Mouse (Mus musculus): Measurements from ENCODE around the gene Tbc1d5.

Tbc1d5 gene

DNA sequence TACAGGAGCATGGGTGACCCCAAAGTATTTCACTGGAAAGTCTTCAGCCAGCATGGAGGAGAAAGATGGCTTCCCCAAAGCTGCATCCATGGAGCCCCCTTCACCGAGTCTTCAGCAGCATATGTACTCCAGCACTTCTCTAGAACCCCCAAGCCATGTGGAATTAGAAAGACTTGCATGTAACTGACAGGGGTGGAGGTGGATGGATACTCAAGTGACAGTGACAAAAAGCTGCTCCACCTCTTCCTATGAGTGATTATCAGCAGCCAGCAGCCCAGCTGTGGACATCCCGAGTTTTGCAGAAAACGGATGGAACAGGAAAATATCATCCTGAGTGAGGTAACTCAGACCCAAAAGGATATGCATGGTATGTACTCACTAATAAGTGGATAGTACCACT lies 311.9 kb downstream of the Tbc1d5 start:
- no peak for DNase-seq

DNA sequence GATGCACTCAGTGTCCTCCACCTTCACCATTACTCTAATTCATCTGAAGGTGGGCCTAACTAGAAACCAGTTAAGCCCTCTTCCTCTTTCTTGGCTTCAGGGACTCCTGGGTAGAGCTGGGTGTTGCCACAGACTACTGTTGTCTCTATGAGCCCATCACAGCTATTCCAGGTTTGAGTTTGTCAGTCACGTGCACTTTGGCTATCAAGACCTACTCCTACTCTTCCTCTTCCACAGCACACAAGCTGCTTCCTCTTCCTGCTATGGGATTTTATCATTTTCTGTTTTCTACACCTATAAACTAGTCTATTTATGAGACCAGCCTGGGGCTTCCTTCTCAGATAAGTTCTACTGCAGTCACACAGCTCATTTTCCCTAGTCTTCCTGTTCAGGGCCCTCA lies 314.4 kb downstream of the Tbc1d5 start:
- DNase-seq, result no peak

DNA sequence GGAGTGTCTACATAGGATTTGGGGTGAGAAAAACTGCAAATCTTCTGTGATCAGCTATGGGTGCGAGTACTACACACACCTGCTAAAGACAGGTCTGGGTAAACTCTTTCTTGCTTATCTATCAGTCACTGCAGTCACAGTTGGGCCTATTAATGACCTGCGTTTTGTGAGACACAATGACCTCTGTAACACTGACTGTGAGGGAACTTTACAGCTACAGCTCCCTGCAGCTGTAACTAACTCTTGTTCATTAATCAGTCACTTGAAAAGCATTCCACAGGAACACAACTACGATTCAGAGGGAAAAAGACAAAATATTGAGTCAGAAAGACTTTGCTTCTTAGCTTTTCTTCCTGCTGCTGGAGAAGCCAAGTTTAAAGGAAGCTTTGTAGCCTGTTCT lies 325.9 kb downstream of the Tbc1d5 start:
- no peak for DNase-seq

DNA sequence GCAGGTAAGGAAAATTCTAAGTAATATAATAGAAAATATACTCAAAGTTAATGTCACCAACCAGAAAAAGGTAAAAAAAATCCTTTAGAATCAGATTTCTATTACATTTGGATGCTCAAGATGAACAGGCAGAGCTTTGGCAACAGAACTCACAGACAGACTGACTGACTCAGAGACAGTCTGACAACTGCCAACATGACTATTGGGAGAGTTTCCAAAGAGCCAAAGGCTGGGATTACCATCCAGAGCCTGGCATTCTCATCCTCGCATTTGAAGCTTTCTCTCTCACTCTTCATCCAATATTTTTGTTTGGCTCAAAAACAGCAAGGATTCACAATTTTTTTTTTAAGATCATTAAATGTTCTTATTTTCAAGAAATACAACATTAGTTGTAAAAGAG lies 327.8 kb downstream of the Tbc1d5 start:
- no peak for DNase-seq

DNA sequence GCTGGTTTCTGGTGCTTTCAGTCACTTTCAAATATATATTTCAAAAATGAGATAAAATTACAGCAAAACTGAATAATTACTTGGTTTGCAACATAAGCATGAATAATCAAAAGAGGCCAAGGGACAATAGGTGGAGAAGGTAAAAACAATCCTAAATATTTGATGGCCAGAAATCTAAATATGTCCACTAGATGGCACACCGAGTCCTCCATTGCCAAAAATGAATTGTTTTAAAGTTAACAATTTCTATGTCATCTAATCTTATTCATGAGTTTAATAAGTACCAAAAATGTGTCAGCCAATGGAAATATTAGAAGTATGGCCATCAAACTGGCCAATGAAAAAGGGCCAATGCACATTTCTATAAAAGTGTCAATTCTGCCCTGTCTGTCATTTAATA lies 365.1 kb downstream of the Tbc1d5 start:
- DNase-seq, result no peak

DNA sequence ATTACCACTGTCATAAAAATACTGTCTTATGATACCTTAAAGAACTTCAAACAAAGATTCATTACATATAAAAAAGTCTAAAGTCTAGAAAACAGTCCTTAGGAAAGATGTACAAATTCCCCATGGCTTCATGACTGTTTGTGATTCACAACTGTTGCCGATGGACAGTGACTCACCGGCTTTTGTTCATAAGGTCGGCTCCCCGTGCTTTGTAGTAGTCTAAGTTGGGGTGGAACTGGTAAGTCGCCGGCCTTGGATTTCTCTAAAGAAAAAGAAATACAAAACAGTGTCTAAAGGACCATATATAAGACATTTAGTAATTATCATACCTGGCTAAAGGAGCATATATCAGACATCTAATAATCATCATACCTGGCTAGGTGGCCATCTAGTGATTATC lies 365.6 kb downstream of the Tbc1d5 start:
- DNase-seq, result no peak

DNA sequence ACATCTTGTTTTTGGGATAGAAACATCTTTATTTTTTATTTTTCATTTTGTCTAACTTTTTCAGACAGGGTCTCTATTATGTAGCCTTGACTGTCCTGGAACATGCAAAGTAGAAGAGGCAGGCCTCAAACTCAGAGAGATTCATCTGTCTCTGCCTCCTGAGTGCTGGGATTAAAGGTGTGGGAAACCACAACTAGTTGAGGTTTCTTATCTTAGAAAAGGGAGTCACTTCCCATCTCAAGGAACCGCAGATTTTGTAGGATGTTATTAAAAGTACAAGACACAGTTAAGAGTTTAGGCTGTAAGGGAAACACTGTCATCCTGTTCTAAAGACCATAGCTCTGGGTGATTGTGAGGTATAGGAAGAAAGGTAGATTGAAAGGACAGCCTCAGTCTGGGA lies 373.5 kb downstream of the Tbc1d5 start:
- no peak for DNase-seq

DNA sequence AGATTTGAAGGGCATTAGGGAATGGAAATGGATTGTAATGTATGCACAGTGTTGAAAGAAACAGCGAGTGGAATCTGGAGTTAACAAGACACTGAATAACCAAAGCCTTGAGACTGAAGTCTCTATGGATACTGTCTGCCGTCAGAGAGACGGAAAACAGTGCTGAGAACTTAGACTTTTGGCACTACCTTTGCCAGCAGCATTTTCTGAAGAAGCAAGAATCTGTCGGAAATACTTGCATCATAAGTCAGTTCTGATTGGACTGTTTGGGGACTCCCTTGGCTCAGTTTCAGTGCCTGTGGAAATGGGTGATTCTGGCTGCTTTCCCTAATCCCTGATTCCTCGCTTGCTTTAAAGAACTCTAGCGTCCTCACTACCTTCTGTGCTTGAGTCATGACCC lies 375.9 kb downstream of the Tbc1d5 start:
- DNase-seq, result no peak

DNA sequence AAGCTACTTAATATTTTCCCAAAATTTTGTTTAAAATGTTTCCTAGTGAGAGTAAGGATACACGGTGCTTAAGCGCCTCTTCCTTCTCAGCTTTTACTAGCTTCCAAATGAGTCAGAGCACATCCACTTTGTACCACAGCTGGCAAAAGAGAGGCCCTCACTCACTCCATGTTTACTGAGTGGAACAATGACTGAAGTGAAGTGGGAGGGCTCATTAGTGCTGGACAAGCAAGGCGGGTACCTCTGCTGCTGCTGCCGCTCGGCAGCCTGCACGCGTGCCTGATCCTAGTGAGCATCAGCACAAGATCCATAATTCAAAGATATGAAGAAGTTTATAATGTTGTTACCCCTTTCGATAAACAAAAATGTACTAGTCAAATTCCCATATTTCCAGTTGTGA lies 376.8 kb downstream of the Tbc1d5 start:
- no peak for DNase-seq

DNA sequence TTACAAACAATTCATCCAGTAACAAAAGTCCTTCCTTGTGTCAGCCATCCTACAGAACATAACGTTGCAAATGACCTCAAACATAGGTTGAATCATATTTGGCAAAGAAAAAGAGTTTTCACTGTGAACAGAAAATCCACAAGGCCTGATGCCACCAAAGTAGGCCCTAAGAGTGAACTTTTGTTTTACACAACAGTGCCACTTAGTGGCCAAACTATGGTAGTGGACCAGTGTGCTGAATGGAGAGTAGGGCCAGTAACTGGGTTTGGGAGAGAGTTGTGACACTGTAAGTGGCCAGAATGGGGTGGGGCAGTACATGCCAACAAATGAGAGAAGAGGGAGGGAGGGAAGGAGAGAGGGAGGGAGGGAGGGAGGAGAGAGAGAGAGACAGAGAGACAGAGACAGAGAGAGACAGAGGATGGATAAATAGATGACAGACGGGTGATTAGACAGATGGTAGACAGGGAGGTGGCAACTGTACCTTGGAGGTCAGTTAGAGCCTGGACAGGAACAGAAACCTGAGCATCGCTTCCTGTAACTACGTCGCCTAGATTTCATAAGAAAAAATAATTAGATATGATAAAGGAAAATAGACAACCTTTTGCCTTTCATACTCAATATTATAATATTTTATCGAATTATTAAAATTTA lies 383.6 kb downstream of the Tbc1d5 start:
- DNase-seq, result peak; percentile 61

DNA sequence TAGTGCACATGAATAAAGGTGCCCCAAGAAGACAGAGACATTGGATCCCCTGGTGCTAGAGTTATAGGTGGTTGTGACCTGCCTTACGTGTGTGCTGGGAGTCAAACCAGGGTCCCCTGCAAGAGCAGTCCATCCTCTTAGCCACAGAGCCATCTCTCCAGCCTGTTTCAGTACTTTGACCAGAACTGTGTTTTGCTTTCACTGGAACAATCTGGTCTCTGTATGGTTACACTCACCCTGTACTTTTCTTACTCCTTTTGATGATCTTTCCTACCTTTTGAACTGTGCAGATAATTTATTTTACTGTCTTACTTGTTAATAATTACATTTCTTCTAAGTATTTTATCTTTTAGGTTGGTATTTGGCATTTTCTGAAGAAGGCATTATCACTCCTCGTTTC lies 387.5 kb downstream of the Tbc1d5 start:
- DNase-seq, result no peak

DNA sequence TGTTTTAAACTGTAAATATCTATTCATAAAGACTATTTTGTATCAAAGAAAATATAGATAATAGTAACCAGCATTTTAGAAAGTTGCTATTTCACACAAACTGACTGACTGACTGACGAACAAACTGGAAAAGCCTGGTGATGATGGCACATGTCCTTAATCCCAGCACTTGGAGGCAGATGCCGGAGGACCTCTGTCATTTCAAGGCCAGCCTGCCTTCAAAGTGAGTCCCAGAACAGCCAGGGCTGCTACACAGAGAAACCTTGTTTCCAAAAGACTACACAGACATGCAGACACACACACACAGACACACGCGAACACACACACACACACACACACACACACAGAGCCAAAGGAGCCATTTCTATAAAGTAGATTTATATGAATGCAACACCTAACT lies 390.3 kb downstream of the Tbc1d5 start:
- no peak for DNase-seq

DNA sequence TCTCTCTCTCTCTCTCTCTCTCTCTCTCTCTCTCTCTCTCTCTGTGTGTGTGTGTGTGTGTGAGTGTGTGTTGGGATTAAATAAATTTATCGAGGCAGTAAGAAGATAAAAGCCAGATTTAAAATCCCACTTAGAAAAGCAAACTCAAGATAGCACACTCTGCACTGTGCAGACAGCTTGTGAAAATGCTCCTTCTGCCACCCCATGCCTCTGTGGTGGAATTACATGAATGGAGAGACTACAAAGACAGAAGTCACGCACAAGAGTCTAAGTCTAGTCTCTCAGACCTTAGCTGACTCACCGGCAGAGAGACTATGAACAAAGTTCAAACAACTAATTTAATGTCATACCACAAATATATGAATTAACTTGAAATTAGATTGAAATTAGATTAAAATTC lies 403.9 kb downstream of the Tbc1d5 start:
- DNase-seq, result no peak

DNA sequence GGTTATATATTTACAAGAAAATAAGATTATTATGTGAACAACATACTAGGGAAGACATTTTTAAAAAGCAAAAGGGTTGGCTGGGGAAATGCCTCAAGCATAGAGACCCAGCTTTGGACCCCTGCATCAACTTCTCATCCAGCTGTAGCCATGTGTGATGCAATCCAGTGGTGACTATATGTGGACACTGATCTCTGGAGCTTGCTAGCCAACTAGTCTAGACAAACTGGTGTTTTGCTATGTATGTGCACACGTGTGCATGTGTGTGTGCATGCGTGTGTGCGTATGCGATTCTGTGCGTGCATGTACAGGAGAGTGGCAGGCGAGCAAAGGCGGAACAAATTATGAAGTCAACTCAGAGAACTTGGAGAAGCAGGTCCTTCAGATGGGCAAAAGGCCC lies 414.8 kb downstream of the Tbc1d5 start:
- DNase-seq, result no peak

DNA sequence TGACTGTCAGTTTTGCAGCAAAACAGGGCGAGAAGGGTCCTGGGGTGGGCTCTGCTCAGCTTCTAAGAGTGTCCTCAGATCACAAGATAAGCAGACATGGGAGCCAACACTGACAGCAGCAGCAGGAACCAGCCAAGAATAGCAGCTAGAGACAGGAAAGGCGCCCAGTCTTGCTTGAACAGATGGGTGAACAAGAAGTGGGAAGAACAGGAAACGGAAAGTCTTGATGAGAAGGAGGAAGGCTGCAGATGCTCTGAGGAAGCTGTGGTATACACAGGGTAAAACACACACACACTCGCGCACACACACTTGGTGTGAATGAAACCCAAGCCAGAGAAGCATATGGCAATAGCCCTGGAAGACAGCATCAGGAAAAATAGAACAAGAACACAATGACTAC lies 415.7 kb downstream of the Tbc1d5 start:
- DNase-seq, result no peak

DNA sequence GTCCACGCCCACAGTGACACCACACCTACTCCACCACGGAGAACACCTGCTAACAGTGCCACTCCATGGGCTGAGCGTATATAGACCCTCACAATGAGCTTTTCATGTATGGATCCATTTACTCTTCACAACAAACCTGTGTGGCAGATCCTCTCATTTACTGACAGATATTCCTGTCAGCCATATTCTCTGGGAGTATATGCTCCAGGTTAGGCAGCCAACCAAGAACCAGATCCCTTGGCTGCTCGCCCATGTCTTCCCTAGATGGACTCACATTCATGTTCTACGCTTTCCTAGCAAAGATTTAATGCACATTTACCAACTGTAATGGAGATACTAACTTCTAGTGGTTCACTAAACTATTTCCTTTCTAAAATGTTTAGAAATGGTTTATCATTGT lies 416.9 kb downstream of the Tbc1d5 start:
- no peak for DNase-seq

DNA sequence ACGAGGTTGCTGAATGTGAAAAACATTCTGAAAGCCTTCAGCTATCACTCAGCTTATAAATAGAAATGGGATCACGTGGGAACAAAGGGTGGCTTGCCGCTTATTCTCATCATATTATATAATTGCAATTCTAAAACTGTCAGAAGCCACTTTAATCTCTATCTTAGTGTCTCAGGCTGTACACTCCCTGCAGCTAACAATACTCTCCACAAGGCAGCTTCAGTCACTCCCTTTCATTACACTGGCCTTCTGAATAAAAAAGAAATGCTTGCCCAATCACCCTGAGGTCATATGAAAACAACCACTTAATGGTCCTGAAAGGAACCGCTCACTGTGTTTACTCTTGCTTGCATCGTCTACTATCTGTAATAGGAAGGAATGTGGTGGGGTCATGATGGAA lies 418.1 kb downstream of the Tbc1d5 start:
- no peak for DNase-seq

DNA sequence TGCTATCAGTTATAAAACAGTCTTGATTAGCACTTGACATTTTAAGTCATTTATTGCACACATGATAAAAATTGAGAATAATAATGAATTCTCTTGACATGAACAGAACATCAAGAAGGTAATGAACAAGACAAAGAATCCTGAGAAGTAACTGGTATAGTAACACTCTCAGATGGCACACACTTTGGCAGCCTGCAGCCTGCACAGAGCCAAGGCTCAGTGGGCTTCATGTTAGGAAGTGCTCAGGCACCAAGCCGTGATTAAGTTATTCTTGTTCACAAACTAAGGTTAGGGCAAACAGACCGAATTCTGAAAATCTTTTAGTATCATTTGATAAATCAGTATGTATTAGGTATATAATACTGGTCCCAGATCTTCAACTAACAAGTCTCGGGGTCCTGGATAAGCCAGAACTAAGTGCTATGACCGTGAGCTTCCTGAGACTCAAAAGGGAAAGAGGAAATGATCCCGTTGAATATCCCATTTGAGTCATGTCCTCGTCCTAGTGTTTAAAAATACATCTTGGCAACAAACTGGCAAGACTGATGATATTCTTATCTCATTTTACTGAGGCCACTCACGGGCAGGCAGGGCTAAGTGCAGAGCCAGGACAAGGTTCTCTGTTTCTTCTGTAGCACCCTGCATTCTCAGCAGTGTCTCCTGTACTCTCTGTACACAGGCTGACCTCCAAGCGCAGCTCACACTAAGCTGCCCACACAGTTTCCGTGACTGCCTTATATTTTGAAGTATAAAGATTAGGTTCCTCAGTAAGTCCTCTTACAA lies 425.6 kb downstream of the Tbc1d5 start:
- no peak for DNase-seq

DNA sequence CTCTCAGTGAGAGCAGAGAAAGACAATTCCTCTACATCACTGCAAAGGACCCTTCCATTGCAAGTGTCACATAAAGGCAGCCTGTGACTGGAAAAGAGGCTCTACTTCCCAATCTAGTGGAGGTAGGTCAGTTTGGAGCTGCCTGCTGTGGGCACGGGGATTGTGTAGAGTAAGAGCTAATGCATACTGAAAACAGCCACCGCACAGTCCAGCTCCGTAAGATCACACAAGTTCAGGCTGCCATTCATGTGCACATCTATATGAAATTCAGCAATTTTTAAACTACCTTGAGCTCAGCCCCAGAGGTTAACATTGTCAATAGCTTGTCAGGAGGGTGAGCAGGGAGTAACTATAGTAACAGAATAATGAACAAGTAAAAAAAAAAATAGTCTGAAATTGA lies 426.4 kb downstream of the Tbc1d5 start:
- no peak for DNase-seq

DNA sequence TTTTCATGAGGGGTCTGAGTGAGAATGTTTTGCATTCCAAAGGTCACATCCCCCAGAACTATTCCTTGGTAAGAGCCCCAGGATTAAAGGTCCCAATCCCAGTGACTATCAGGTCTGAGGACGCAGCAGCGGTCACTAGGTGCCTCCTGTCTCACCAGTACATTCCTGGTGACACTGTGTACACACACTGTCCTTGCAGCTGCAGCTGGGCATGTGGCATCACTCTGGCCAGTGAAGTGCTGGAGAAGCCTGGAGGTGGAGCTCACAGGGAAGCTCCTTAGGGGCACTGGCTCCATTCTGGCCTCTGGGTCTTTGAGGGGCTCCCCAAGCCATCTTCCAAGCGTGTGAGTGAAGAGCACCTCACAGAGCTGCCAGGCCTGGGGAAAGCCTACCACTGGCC lies 427.2 kb downstream of the Tbc1d5 start:
- DNase-seq, result no peak

DNA sequence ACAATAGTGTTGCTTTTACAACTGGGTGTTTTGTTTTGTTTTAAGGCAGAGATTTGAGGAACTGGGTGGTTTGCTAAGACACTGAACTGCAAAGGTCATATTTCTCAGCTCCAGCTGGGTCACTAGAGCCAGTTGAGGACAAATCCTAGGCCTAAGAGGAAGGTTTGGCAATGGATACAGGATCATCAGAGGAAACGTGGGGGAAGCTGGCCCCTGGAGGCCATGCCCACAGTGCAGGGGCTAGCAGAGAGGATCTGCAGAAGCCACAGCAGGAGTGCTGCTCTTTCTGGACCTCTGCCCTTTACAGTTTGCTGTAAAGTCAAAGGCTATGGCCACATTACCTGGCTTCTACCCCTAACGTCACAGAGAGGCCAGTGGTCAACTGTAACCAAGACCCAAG lies 428.3 kb downstream of the Tbc1d5 start:
- no peak for DNase-seq

DNA sequence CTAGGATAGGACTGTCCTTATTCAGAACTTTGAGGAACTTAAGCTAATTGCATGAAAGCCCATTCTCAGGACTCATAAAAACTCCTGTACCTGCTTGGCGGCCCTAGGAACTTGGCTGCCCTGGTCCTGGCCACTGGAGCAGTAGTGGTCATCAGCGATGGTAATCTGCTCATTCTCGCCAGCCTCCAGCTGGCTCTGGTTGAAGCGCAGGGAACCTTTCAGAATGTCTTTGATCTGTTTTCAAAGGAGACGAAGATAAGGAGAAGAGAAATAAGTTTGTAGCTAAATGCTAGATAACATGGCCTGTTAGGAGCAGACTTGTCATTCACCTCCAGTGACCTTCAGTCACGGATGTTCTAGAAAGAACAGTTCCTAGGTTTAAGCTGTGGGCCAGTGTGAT lies 437.8 kb downstream of the Tbc1d5 start:
- no peak for DNase-seq

DNA sequence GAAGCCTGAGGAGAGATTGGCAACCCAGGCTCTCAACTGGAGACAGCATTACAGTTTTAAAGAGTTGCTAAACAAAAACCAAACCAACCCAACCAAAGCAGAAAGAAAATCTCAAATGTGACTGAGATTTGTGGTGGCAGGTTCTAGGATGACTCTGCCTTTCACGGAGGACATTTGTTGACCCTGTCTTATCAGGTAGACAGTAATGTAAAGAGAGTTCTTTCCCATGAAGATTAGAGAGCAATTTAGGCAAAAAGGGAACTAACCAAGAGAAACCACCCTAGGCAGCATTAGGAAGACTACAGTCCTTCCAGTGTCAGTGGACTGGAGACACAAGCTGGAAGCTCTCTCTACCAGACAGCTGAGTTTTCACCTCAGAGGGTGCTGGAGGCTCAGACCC lies 438.3 kb downstream of the Tbc1d5 start:
- DNase-seq, result no peak

DNA sequence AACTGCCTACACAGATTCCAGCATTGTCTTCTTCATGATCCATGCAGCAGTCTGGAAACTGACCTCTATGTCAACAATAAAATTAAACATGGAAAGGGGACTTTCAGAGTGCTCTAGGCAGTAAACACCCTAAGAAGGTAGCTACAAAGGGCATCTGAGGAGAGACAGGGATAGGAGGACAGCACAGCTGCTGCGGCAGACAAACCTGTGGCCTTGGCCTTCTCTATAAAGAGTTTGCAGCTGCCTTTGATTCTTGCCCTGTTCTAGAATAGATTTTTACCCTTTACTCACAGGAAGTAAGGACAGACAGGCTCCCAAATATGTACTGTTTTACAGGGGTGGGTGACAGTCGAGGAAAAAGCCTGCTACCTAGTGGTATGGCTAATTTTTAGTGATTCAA lies 440.7 kb downstream of the Tbc1d5 start:
- DNase-seq, result no peak

DNA sequence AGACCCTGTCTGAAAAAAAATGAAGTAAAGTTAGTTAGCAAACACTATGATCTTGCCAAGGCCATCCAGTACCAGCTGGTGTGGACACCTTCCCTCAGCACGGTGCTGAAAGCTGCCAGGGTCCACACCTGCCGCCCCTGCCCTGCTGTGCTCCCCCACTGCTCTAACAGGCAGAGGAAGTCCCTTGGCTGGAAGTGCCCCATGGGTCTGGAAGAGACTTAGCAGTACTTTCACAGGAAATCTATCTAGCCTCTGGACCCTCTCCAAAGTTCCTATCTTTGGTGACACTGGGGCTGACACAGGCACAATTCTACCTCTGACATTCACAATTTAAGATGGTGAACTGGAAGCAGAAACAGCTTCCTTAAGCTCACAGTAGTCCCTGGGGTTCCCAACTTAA lies 442.1 kb downstream of the Tbc1d5 start:
- DNase-seq, result no peak
